Mouse (Mus musculus) hindbrain, embryonic 11.5 days (tissue): Measurements from ENCODE around the gene Cers2. TPM values are rescaled to one million over a fixed set of nuclear protein-coding genes. Genes with fewer than 3 reads are reported as not detected.
"Not testable (repeated sequence)": the region's sequence is repeated elsewhere in the genome, so short reads cannot be mapped to it uniquely, and the experiment has no call there.

Experiments
- ATAC-seq: fragments of 200-750 bp; cut with Nextera tagmentation; 2 replicates; pipeline ENCODE4 v1.8.0; 2017; ENCODE audit warnings: mild to moderate bottlenecking, moderate TSS enrichment, moderate library complexity; ENCODE audit not compliant: low FRiP score
- DNase-seq: peaks from one replicate; pipeline ENCODE4 v3.0.0-alpha.2; 2015; ENCODE audit warnings: low spot score
- H3K27ac ChIP-seq: fragments of 300-500 bp; sonication (generic); 2 replicates; pipeline ENCODE4 v1.5.1; 2014; ENCODE audit warnings: mild to moderate bottlenecking, low read depth, low read length
- H3K27me3 ChIP-seq: fragments of 300-500 bp; sonication (generic); 2 replicates; pipeline ENCODE4 v1.6.1; 2014; ENCODE audit warnings: mild to moderate bottlenecking, low read length, moderate library complexity, mixed read lengths; ENCODE audit not compliant: control insufficient read depth, insufficient read depth
- H3K36me3 ChIP-seq: fragments of 300-500 bp; sonication (generic); 2 replicates; pipeline ENCODE4 v1.6.1; 2014; ENCODE audit warnings: mild to moderate bottlenecking, low read length, moderate library complexity, mixed read lengths; ENCODE audit not compliant: control insufficient read depth, insufficient read depth
- H3K4me1 ChIP-seq: fragments of 300-500 bp; sonication (generic); replicated peaks from 2 replicates; pipeline ENCODE4 v1.6.1; 2014; ENCODE audit warnings: low read length, mixed read lengths; ENCODE audit not compliant: control insufficient read depth, insufficient read depth
- H3K4me2 ChIP-seq: fragments of 300-500 bp; sonication (generic); replicated peaks from 2 replicates; pipeline ENCODE4 v1.6.1; 2014; ENCODE audit warnings: mild to moderate bottlenecking, low read depth, low read length
- H3K4me3 ChIP-seq: fragments of 300-500 bp; sonication (generic); 2 replicates; pipeline ENCODE4 v1.5.1; 2014; ENCODE audit warnings: low read depth, low read length
- H3K9ac ChIP-seq: fragments of 300-500 bp; sonication (generic); 2 replicates; pipeline ENCODE4 v1.6.1; 2014; ENCODE audit warnings: low read depth, low read length
- H3K9me3 ChIP-seq: fragments of 300-500 bp; sonication (generic); 2 replicates; pipeline ENCODE4 v1.6.1; 2016; ENCODE audit warnings: low read length; ENCODE audit not compliant: control insufficient read depth
- whole genome bisulfite sequencing: fragments of 180-500 bp; shearing (Covaris S2); extraction: QIAGEN DNeasy Blood & Tissue Kit; methylation state at CpG from one replicate; pipeline ENCODE4 v1.1.7; 2014; 5-methylcytosine and 5-hydroxymethylcytosine counted together
- polyA plus RNA-seq: library from polyadenylated mRNA; unstranded; fragments of >200 nt; fragmentation: Nextera tagmentation; extraction: Ambion mirVana; gene quantifications from 2 replicates; pipeline ENCODE4 v1.2.1, GENCODE M21; 2014

The Cers2 gene
- polyA plus RNA-seq, 1 experiment from 2014 or later, result 101 TPM

- H3K27me3 ChIP-seq, result no peaks in the 10 kb centered on the region
- H3K4me1 ChIP-seq, result no peaks in the 10 kb centered on the region
- H3K27ac ChIP-seq, result no peak overlapping the region
- no peak overlapping the region for H3K9ac ChIP-seq
- H3K36me3 ChIP-seq, result peaks cover 27% of the 10 kb centered on the region
- 95% methylated on average over 4 of the region's 4 CpGs for WGBS
- H3K4me3 ChIP-seq, result no peak overlapping the region
- no peaks in the 10 kb centered on the region for H3K9me3 ChIP-seq
- DNase-seq (no peak), ATAC-seq (no peak)
- H3K4me2 ChIP-seq, result no peak overlapping the region
These were observed 23.7 kb downstream of the Cers2 start for GRCm38 (mm10) chr3:95338251-95338650.

- H3K4me2 ChIP-seq, DNase-seq, H3K9me3 ChIP-seq, H3K4me1 ChIP-seq, H3K9ac ChIP-seq, H3K27ac ChIP-seq, H3K4me3 ChIP-seq, ATAC-seq, H3K27me3 ChIP-seq: not testable (repeated sequence)
- peaks cover 17% of the 10 kb centered on the region for H3K36me3 ChIP-seq
- 94% methylated on average over 9 of the region's 9 CpGs for WGBS
These were observed 28.9 kb downstream of the Cers2 start for GRCm38 (mm10) chr3:95343356-95344000.

- no peak overlapping the region for H3K9ac ChIP-seq
- ATAC-seq (no peak), DNase-seq (no peak)
- WGBS, result 93% methylated on average over 7 of the region's 7 CpGs
- no peaks in the 10 kb centered on the region for H3K9me3 ChIP-seq
- H3K27me3 ChIP-seq, result no peaks in the 10 kb centered on the region
- peaks cover 22% of the 10 kb centered on the region for H3K36me3 ChIP-seq
- H3K4me2 ChIP-seq, result no peak overlapping the region
- no peak overlapping the region for H3K27ac ChIP-seq
- H3K4me1 ChIP-seq, result no peaks in the 10 kb centered on the region
- no peak overlapping the region for H3K4me3 ChIP-seq
These were observed 31.9 kb downstream of the Cers2 start for GRCm38 (mm10) chr3:95346454-95346853.

GRCm38 (mm10) chr3:95348343-95348742 is 33.8 kb downstream of the Cers2 start:
- H3K27ac ChIP-seq, H3K4me2 ChIP-seq, H3K27me3 ChIP-seq, H3K4me3 ChIP-seq, H3K4me1 ChIP-seq, DNase-seq, ATAC-seq, H3K9me3 ChIP-seq, H3K9ac ChIP-seq: not testable (repeated sequence)
- peaks cover 19% of the 10 kb centered on the region for H3K36me3 ChIP-seq
- WGBS, result 94% methylated on average over 4 of the region's 5 CpGs

GRCm38 (mm10) chr3:95349491-95349890 is 34.9 kb downstream of the Cers2 start:
- peaks cover 19% of the 10 kb centered on the region for H3K36me3 ChIP-seq
- DNase-seq, result peak; percentile 31

GRCm38 (mm10) chr3:95355911-95356544 is 41.4 kb downstream of the Cers2 start:
- H3K36me3 ChIP-seq, H3K9ac ChIP-seq, ATAC-seq, H3K4me1 ChIP-seq, H3K27me3 ChIP-seq, H3K9me3 ChIP-seq, DNase-seq, H3K27ac ChIP-seq: not testable (repeated sequence)
- Histone ChIP-seq H3K4me3 (peak overlapping the region; percentile 49), H3K4me2 (peak overlapping the region; percentile 36)
- WGBS, result 24% methylated on average over 7 of the region's 19 CpGs

More at GRCm38 (mm10) chr3:95349491-95349890, 34.9 kb downstream of the Cers2 start:
- no peak overlapping the region for H3K9ac ChIP-seq
- H3K4me2 ChIP-seq, result no peak overlapping the region
- no peak overlapping the region for H3K27ac ChIP-seq
- no peaks in the 10 kb centered on the region for H3K4me1 ChIP-seq
- H3K4me3 ChIP-seq, result no peak overlapping the region
- no peak for ATAC-seq
- no peaks in the 10 kb centered on the region for H3K27me3 ChIP-seq
- no peaks in the 10 kb centered on the region for H3K9me3 ChIP-seq

GRCm38 (mm10) chr3:95356701-95357449 is 42.3 kb downstream of the Cers2 start, which contains the start of gene Setdb1:
TSS of gene Setdb1 (minus strand) at chr3:95357202.
- H3K36me3 ChIP-seq, H3K4me1 ChIP-seq, H3K27me3 ChIP-seq, H3K27ac ChIP-seq, H3K9me3 ChIP-seq: not testable (repeated sequence)
- H3K4me2 ChIP-seq, result peak within 1 kb of the TSS; percentile 36
- H3K9ac ChIP-seq, result peak within 1 kb of the TSS; percentile 57; the same call in 1 of the 2 replicates
- H3K4me3 ChIP-seq, result peak within 1 kb of the TSS; percentile 49
- WGBS, result under 1% methylated on average over 28 of the region's 57 CpGs
- DNase-seq, result peak; percentile 98
- ATAC-seq, result peak; percentile 96

GRCm38 (mm10) chr3:95357746-95358145 is 43.2 kb downstream of the Cers2 start:
- Histone ChIP-seq H3K4me1 (no peaks in the 10 kb centered on the region), H3K4me3 (no peak overlapping the region), H3K27me3 (no peaks in the 10 kb centered on the region), H3K9ac (no peak overlapping the region), H3K27ac (no peak overlapping the region), H3K9me3 (no peaks in the 10 kb centered on the region), H3K36me3 (peaks cover 3% of the 10 kb centered on the region), H3K4me2 (no peak overlapping the region)
- 97% methylated on average over 2 of the region's 2 CpGs for WGBS
- DNase-seq, result no peak
- ATAC-seq, result no peak
